Mouse (Mus musculus) MEL (cell line): Measurements from ENCODE around the gene 4930523C07Rik. TPM values are rescaled to one million over a fixed set of nuclear protein-coding genes. Genes with fewer than 3 reads are reported as not detected.

Experiments
- DNase-seq: peaks from one replicate; pipeline ENCODE4 v3.0.0; 2011; ENCODE audit warnings: low read depth, low spot score
- H3K27ac ChIP-seq: 2 replicates; pipeline ENCODE4 v1.5.1; 2012; ENCODE audit warnings: low read depth, mild to moderate bottlenecking, control low read depth, low read length, moderate library complexity; ENCODE audit not compliant: control insufficient read depth
- H3K27me3 ChIP-seq, 2 experiments: fragments of 150-350 bp in 1 of 2; sonication (generic) in 1 of 2; 2 replicates each; pipeline ENCODE4 v1.6.1; 2012; ENCODE audit warnings: low read length in 2 of 2, mild to moderate bottlenecking in 2 of 2, improper control_type of control experiment in 1 of 2, moderate library complexity in 1 of 2; ENCODE audit not compliant: insufficient read depth in 2 of 2, control insufficient read depth in 1 of 2
- H3K36me3 ChIP-seq, 2 experiments: 2 replicates each; pipeline ENCODE4 v1.6.1; 2012 to 2014; ENCODE audit warnings: low read length in 2 of 2, improper control_type of control experiment in 1 of 2, inconsistent platforms in 1 of 2, mild to moderate bottlenecking in 1 of 2; ENCODE audit not compliant: insufficient read depth in 2 of 2, control insufficient read depth in 1 of 2
- H3K4me1 ChIP-seq, 2 experiments: fragments of 150-350 bp in 1 of 2; sonication (generic) in 1 of 2; 2 replicates each; pipeline ENCODE4 v1.6.1; 2012; ENCODE audit warnings: low read length in 2 of 2, improper control_type of control experiment in 1 of 2, mild to moderate bottlenecking in 1 of 2; ENCODE audit not compliant: insufficient read depth in 2 of 2, control insufficient read depth in 1 of 2
- H3K4me3 ChIP-seq, 2 experiments: fragments of 150-350 bp in 1 of 2; sonication (generic) in 1 of 2; 2 replicates each; pipeline ENCODE4 v1.5.1; 2012; ENCODE audit warnings: low read depth in 2 of 2, low read length in 2 of 2, mild to moderate bottlenecking in 2 of 2, moderate library complexity in 2 of 2, control low read depth in 1 of 2, improper control_type of control experiment in 1 of 2; ENCODE audit not compliant: control insufficient read depth in 1 of 2, insufficient read depth in 1 of 2
- H3K79me2 ChIP-seq: 2 replicates; pipeline ENCODE4 v1.6.1; 2012; ENCODE audit warnings: mild to moderate bottlenecking, low read length, moderate library complexity; ENCODE audit not compliant: control insufficient read depth, poor library complexity, insufficient read depth
- H3K9ac ChIP-seq: 2 replicates; pipeline ENCODE4 v1.6.1; 2012; ENCODE audit warnings: low read depth, mild to moderate bottlenecking, control low read depth, low read length, moderate library complexity; ENCODE audit not compliant: control insufficient read depth, poor library complexity, severe bottlenecking
- H3K9me3 ChIP-seq: fragments of 150-350 bp; sonication (generic); replicated peaks from 2 replicates; pipeline ENCODE4 v1.6.1; 2012; ENCODE audit warnings: mild to moderate bottlenecking, low read length, improper control_type of control experiment, moderate library complexity; ENCODE audit not compliant: insufficient read depth
- BHLHE40 ChIP-seq: IDR thresholded peaks from 2 replicates; pipeline ENCODE4 v1.6.1; 2012; ENCODE audit warnings: low read depth, mild to moderate bottlenecking, inconsistent platforms, low read length, improper control_type of control experiment, borderline replicate concordance
- CHD1 ChIP-seq: IDR thresholded peaks from 2 replicates; pipeline ENCODE4 v1.6.1; 2012; ENCODE audit warnings: low read depth, mild to moderate bottlenecking, inconsistent platforms, low read length, improper control_type of control experiment
- CHD2 ChIP-seq: IDR thresholded peaks from 2 replicates; pipeline ENCODE4 v1.6.1; 2011; ENCODE audit warnings: low read length, improper control_type of control experiment
- GATA1 ChIP-seq: IDR thresholded peaks from 2 replicates; pipeline ENCODE4 v1.6.1; 2011; ENCODE audit warnings: low read depth, low read length, improper control_type of control experiment
- MAFK ChIP-seq: IDR thresholded peaks from 2 replicates; pipeline ENCODE4 v1.6.1; 2011; ENCODE audit warnings: low read depth, mild to moderate bottlenecking, low read length, improper control_type of control experiment, borderline replicate concordance
- MAX ChIP-seq: IDR thresholded peaks from 2 replicates; pipeline ENCODE4 v1.6.1; 2011; ENCODE audit warnings: low read length, improper control_type of control experiment
- MEF2A ChIP-seq: IDR thresholded peaks from 2 replicates; pipeline ENCODE4 v1.6.1; 2014; ENCODE audit warnings: low read depth, mild to moderate bottlenecking, inconsistent platforms, low read length, improper control_type of control experiment; ENCODE audit not compliant: poor library complexity, insufficient replicate concordance, severe bottlenecking; ENCODE audit errors: extremely low read depth
- NRF1 ChIP-seq: IDR thresholded peaks from 2 replicates; pipeline ENCODE4 v1.6.1; 2014; ENCODE audit warnings: low read depth, mild to moderate bottlenecking, inconsistent platforms, low read length, improper control_type of control experiment, moderate library complexity; ENCODE audit not compliant: poor library complexity, insufficient read depth, severe bottlenecking
- POLR2A ChIP-seq, 2 experiments: IDR thresholded peaks; 2 replicates each; pipeline ENCODE4 v1.6.1; 2011 to 2012; ENCODE audit warnings: low read length in 2 of 2, mild to moderate bottlenecking in 2 of 2, control low read depth in 1 of 2, improper control_type of control experiment in 1 of 2, low read depth in 1 of 2, moderate library complexity in 1 of 2; ENCODE audit not compliant: control insufficient read depth in 1 of 2, insufficient read depth in 1 of 2, poor library complexity in 1 of 2
- RAD21 ChIP-seq: IDR thresholded peaks from 2 replicates; pipeline ENCODE4 v1.6.1; 2011; ENCODE audit warnings: mild to moderate bottlenecking, low read depth, low read length, improper control_type of control experiment
- RCOR1 ChIP-seq: IDR thresholded peaks from 2 replicates; pipeline ENCODE4 v1.6.1; 2012; ENCODE audit warnings: low read depth, mild to moderate bottlenecking, inconsistent platforms, low read length, improper control_type of control experiment
- SIN3A ChIP-seq: IDR thresholded peaks from 2 replicates; pipeline ENCODE4 v1.6.1; 2012; ENCODE audit warnings: low read length, improper control_type of control experiment, inconsistent platforms
- TAL1 ChIP-seq: IDR thresholded peaks from 2 replicates; pipeline ENCODE4 v1.6.1; 2012; ENCODE audit warnings: mild to moderate bottlenecking, inconsistent platforms, low read length, moderate library complexity, mixed read lengths
- ZC3H11A ChIP-seq: IDR thresholded peaks from 2 replicates; pipeline ENCODE4 v1.6.1; 2012; ENCODE audit warnings: low read depth, mild to moderate bottlenecking, inconsistent platforms, low read length, improper control_type of control experiment
- ZKSCAN1 ChIP-seq: IDR thresholded peaks from 2 replicates; pipeline ENCODE4 v1.6.1; 2012; ENCODE audit warnings: low read depth, mild to moderate bottlenecking, inconsistent platforms, low read length, improper control_type of control experiment, moderate library complexity
- ZNF384 ChIP-seq: IDR thresholded peaks from 2 replicates; pipeline ENCODE4 v1.6.1; 2012; ENCODE audit warnings: low read depth, mild to moderate bottlenecking, inconsistent platforms, low read length, improper control_type of control experiment
- polyA plus RNA-seq, 2 experiments: library from polyadenylated mRNA; stranded (reverse) in 1 of 2; unstranded in 1 of 2; fragments of >175 nt in 1 of 2; fragments of >200 nt in 1 of 2; gene quantifications; 2 replicates each; pipeline versions ENCODE4 v1.2.1 to v1.2.4; 2012; ENCODE audit warnings: low replicate concordance in 2 of 2, low read depth in 1 of 2; ENCODE audit not compliant: insufficient read length in 2 of 2, insufficient read depth in 1 of 2, missing spikeins in 1 of 2
- total RNA-seq: library from RNA; depleted of rRNA; stranded (reverse); fragments of 300-350 nt; gene quantifications from 2 replicates; pipeline ENCODE4 v1.2.3, GENCODE M21; 2012

Gene 4930523C07Rik
- total and polyA plus RNA-seq, 3 experiments: not detected

- DNase-seq: no peak
- H3K36me3 ChIP-seq: no peaks in the 10 kb centered on the region
- no peak overlapping the region for H3K9ac ChIP-seq
- H3K9me3 ChIP-seq: no peaks in the 10 kb centered on the region
- H3K4me3 ChIP-seq: no peak overlapping the region
- H3K79me2 ChIP-seq: no peaks in the 10 kb centered on the region
- H3K4me1 ChIP-seq: no peaks in the 10 kb centered on the region
- no peak for TF ChIP-seq ZNF384
- TF ChIP-seq, all 39 proteins: peak for 0
- no peak overlapping the region for H3K27ac ChIP-seq
- no peaks in the 10 kb centered on the region for H3K27me3 ChIP-seq
Measured at GRCm38 (mm10) chr1:159998349-159998748, 45.8 kb upstream of the 4930523C07Rik start.

GRCm38 (mm10) chr1:159999232-159999631 lies 45.0 kb upstream of the 4930523C07Rik start:
- Histone ChIP-seq H3K4me1 (no peaks in the 10 kb centered on the region), H3K27me3 (no peaks in the 10 kb centered on the region), H3K9ac (no peak overlapping the region), H3K27ac (no peak overlapping the region), H3K9me3 (no peaks in the 10 kb centered on the region), H3K36me3 (no peaks in the 10 kb centered on the region), H3K4me3 (no peak overlapping the region), H3K79me2 (no peaks in the 10 kb centered on the region)
- DNase-seq: no peak
- TF ChIP-seq BHLHE40 (no peak), MAX (no peak), NRF1 (no peak), RCOR1 (no peak), MEF2A (no peak), ZC3H11A (no peak), CHD2 (no peak), SIN3A (no peak), MAFK (no peak), POLR2A (IDR thresholded peaks at IDR 0.05; ENCODE audit: control insufficient read depth in 1 of 2, insufficient read depth in 1 of 2, low read depth in 1 of 2, low read length in 2 of 2, poor library complexity in 1 of 2) (no peak), RAD21 (no peak), ZKSCAN1 (no peak)

GRCm38 (mm10) chr1:160005319-160005718 lies 38.9 kb upstream of the 4930523C07Rik start:
- Histone ChIP-seq H3K27ac (no peak overlapping the region), H3K4me1 (no peaks in the 10 kb centered on the region), H3K9me3 (no peaks in the 10 kb centered on the region), H3K79me2 (no peaks in the 10 kb centered on the region), H3K4me3 (no peak overlapping the region), H3K36me3 (no peaks in the 10 kb centered on the region), H3K27me3 (no peaks in the 10 kb centered on the region), H3K9ac (no peak overlapping the region)
- DNase-seq: no peak
- no peak for TF ChIP-seq BHLHE40
- no peak for TF ChIP-seq CHD1
- no peak for TF ChIP-seq ZNF384
- no peak for TF ChIP-seq TAL1
- TF ChIP-seq GATA1: no peak
